8 mouse cellular contexts compared by ENCODE assay signal in genomic region chr4:99119051-99119450, GRCm38 (mm10). TPM values are rescaled to one million over a fixed set of nuclear protein-coding genes. Genes with fewer than 3 reads are reported as not detected.
DNase-seq lines count a peak whose midpoint lies in the region; ATAC-seq lines count a peak whose summit lies in the region.

No protein-coding gene starts in this region.

- intact Hi-C loops in heart, postnatal 25 days (cut with DNase I) = no loop called here

- 34% methylated on average over 5 of the region's 5 CpGs for WGBS in heart, embryonic 10.5 days
- WGBS in hindbrain, embryonic 10.5 days = 63% methylated on average over 5 of the region's 5 CpGs

- H3K27ac ChIP-seq in heart, embryonic 10.5 days = no peak overlapping the region
- no peak overlapping the region for H3K27ac ChIP-seq in hindbrain, embryonic 10.5 days

- H3K9me3 ChIP-seq in heart, embryonic 10.5 days = no peaks in the 10 kb centered on the region
- H3K9me3 ChIP-seq in hindbrain, embryonic 10.5 days = no peaks in the 10 kb centered on the region

- no peaks in the 10 kb centered on the region for H3K27me3 ChIP-seq in heart, embryonic 10.5 days (ENCODE audit: insufficient read depth, poor library complexity, severe bottlenecking)
- H3K27me3 ChIP-seq in hindbrain, embryonic 10.5 days (ENCODE audit: insufficient read depth, poor library complexity, severe bottlenecking) = peaks cover 14% of the 10 kb centered on the region

- DNase-seq in heart, embryonic 10.5 days (ENCODE audit: low spot score) = peak; percentile 17
- DNase-seq in heart, postnatal 25 days (ENCODE audit: low spot score) = no peak
- peak; percentile 34 for DNase-seq in NIH3T3 (ENCODE audit: low read depth)
- DNase-seq in hindbrain, embryonic 10.5 days (ENCODE audit: low spot score) = no peak
- DNase-seq in urinary bladder, postnatal 14 days (ENCODE audit: low spot score) = no peak
- DNase-seq in spleen, postnatal 14 days (ENCODE audit: low spot score in 2 of 2) = no peak

- peak overlapping the region; percentile 23; the same call in 1 of the 2 replicates for H3K4me3 ChIP-seq in heart, embryonic 10.5 days
- peak overlapping the region; percentile 97 for H3K4me3 ChIP-seq in hindbrain, embryonic 10.5 days

- peak; percentile 12 for ATAC-seq in megakaryocyte progenitor cell, adult 5-6 weeks (replicated peaks; ENCODE audit: poor library complexity)
- ATAC-seq in erythroid progenitor cell, adult 5-6 weeks (replicated peaks; ENCODE audit: low FRiP score, poor library complexity, severe bottlenecking) = no peak

- H3K36me3 ChIP-seq in heart, embryonic 10.5 days = no peaks in the 10 kb centered on the region
- H3K36me3 ChIP-seq in hindbrain, embryonic 10.5 days = no peaks in the 10 kb centered on the region

- peaks cover 38% of the 10 kb centered on the region for H3K4me1 ChIP-seq in heart, embryonic 10.5 days
- peaks cover 46% of the 10 kb centered on the region for H3K4me1 ChIP-seq in hindbrain, embryonic 10.5 days (replicated peaks)

RNA-seq across cellular contexts. Expression of gene Dock7, which starts 1.7 kb away (rescaled TPM):
- polyA plus RNA-seq in heart, embryonic 10.5 days (2016; fragmentation: Nextera tagmentation; extraction: Ambion mirVana) = 41.3 and 46.6 TPM in 2 replicates
- total RNA-seq in heart, postnatal 25 days (2021) = 10 to 100 TPM in 1 of 2 experiments, 1 to 10 TPM in 1; 9.0 to 10.6 TPM
- 74.6 TPM in 2 replicates for polyA plus RNA-seq in hindbrain, embryonic 10.5 days (2016; fragmentation: Nextera tagmentation; extraction: Ambion mirVana)
- total RNA-seq in megakaryocyte progenitor cell, adult 5-6 weeks (2015) = 22.8 and 32.5 TPM in 2 replicates
- total RNA-seq in megakaryocyte progenitor cell, adult 5-6 weeks (2017) = 20.4 and 27.8 TPM in 2 replicates
- 2.5 and 5.8 TPM in 2 replicates for total RNA-seq in erythroid progenitor cell, adult 5-6 weeks (2015; ENCODE audit: low replicate concordance)
- 5.6 and 11.2 TPM in 2 replicates for total RNA-seq in erythroid progenitor cell, adult 5-6 weeks (2017; ENCODE audit: low replicate concordance)

Comparison
In these comparisons a context has a peak if more than half of its experiments do, and no peak if none do; other contexts are left out.
1. DNase-seq: peak in heart, embryonic 10.5 days (single experiment) and NIH3T3 (single experiment); none in heart, postnatal 25 days (single experiment), hindbrain, embryonic 10.5 days (single experiment), urinary bladder, postnatal 14 days (single experiment) and spleen, postnatal 14 days (0 of 2).